Mouse (Mus musculus): ENCODE measurements around the gene Nek9. TPM values are rescaled to one million over a fixed set of nuclear protein-coding genes. Genes with fewer than 3 reads are reported as not detected.
A peak's percentile ranks its signal among the peaks of the same experiment; 100 is the strongest.

Gene Nek9
- polyA plus RNA-seq, 1 experiment from 2014 or later: 23.7 TPM

- Histone ChIP-seq H3K4me2 (peak within 1 kb of the TSS; percentile 49), H3K9me3 (no peaks in the 10 kb centered on the region), H3K27me3 (no peaks in the 10 kb centered on the region), H3K36me3 (replicated peaks) (no peaks in the 10 kb centered on the region; the same call in 1 of the 2 replicates), H3K9ac (peak within 1 kb of the TSS; percentile 62), H3K4me1 (peaks cover 4% of the 10 kb centered on the region; the same call in 1 of the 2 replicates), H3K4me3 (replicated peaks) (peak within 1 kb of the TSS; percentile 57), H3K27ac (peak within 1 kb of the TSS; percentile 85)
- WGBS: under 1% methylated on average over 35 of the region's 35 CpGs
- ATAC-seq (ENCODE audit: low FRiP score): peak; percentile 97
Measured at GRCm38 (mm10) chr12:85270319-85270718, 68.8 kb downstream of the Nek9 start, which contains the start of gene Mlh3. Gene Mlh3 (minus strand): TSS chr12:85270599.

- peak overlapping the region; percentile 49 for H3K4me2 ChIP-seq
- peaks cover 4% of the 10 kb centered on the region; the same call in 1 of the 2 replicates for H3K4me1 ChIP-seq
- H3K27ac ChIP-seq: peak overlapping the region; percentile 85
- H3K36me3 ChIP-seq (replicated peaks): no peaks in the 10 kb centered on the region; the same call in 1 of the 2 replicates
- WGBS: 57% methylated on average over 3 of the region's 3 CpGs
- H3K9me3 ChIP-seq: no peaks in the 10 kb centered on the region
- H3K9ac ChIP-seq: peak overlapping the region; percentile 62; the same call in 1 of the 2 replicates
- ATAC-seq (ENCODE audit: low FRiP score): peak; percentile 45; the same call in 1 of the 2 replicates
- peak overlapping the region; percentile 57 for H3K4me3 ChIP-seq (replicated peaks)
- no peaks in the 10 kb centered on the region for H3K27me3 ChIP-seq
Measured at GRCm38 (mm10) chr12:85269821-85270220, 69.3 kb downstream of the Nek9 start.

GRCm38 (mm10) chr12:85266248-85266647 lies 72.9 kb downstream of the Nek9 start:
- 95% methylated on average over 3 of the region's 3 CpGs for WGBS
- H3K9me3 ChIP-seq: no peaks in the 10 kb centered on the region
- no peaks in the 10 kb centered on the region for H3K27me3 ChIP-seq
- no peak overlapping the region for H3K27ac ChIP-seq
- no peak overlapping the region for H3K4me3 ChIP-seq (replicated peaks)
- ATAC-seq (ENCODE audit: low FRiP score): no peak
- H3K4me2 ChIP-seq: no peak overlapping the region
- no peaks in the 10 kb centered on the region; the same call in 1 of the 2 replicates for H3K36me3 ChIP-seq (replicated peaks)
- no peak overlapping the region for H3K9ac ChIP-seq
- H3K4me1 ChIP-seq: peaks cover 4% of the 10 kb centered on the region; the same call in 1 of the 2 replicates

GRCm38 (mm10) chr12:85264940-85265339 lies 74.2 kb downstream of the Nek9 start:
- Histone ChIP-seq H3K4me3 (replicated peaks) (no peak overlapping the region), H3K27ac (no peak overlapping the region), H3K9ac (no peak overlapping the region), H3K9me3 (no peaks in the 10 kb centered on the region), H3K4me2 (no peak overlapping the region), H3K4me1 (0 out of 2 replicates have a peak, but pooled peaks cover 2% of the 10 kb centered on the region), H3K27me3 (no peaks in the 10 kb centered on the region), H3K36me3 (replicated peaks) (no peaks in the 10 kb centered on the region; the same call in 1 of the 2 replicates)
- ATAC-seq (ENCODE audit: low FRiP score): no peak
- 78% methylated on average over 7 of the region's 7 CpGs for WGBS

GRCm38 (mm10) chr12:85264531-85264930 lies 74.6 kb downstream of the Nek9 start:
- H3K36me3 ChIP-seq (replicated peaks): no peaks in the 10 kb centered on the region; the same call in 1 of the 2 replicates

GRCm38 (mm10) chr12:85263190-85263589 lies 76.0 kb downstream of the Nek9 start:
- Histone ChIP-seq H3K4me1 (no peaks in the 10 kb centered on the region), H3K27ac (no peak overlapping the region), H3K4me3 (replicated peaks) (no peak overlapping the region), H3K9ac (no peak overlapping the region), H3K9me3 (no peaks in the 10 kb centered on the region), H3K4me2 (no peak overlapping the region), H3K27me3 (no peaks in the 10 kb centered on the region), H3K36me3 (replicated peaks) (0 out of 2 replicates have a peak, but pooled peaks cover 2% of the 10 kb centered on the region)
- WGBS: 78% methylated on average over 5 of the region's 5 CpGs
- ATAC-seq (ENCODE audit: low FRiP score): no peak

More at GRCm38 (mm10) chr12:85264531-85264930, 74.6 kb downstream of the Nek9 start:
- Histone ChIP-seq H3K9ac (no peak overlapping the region), H3K4me3 (replicated peaks) (no peak overlapping the region), H3K27ac (no peak overlapping the region), H3K4me2 (no peak overlapping the region), H3K9me3 (no peaks in the 10 kb centered on the region), H3K27me3 (no peaks in the 10 kb centered on the region), H3K4me1 (no peaks in the 10 kb centered on the region)
- no peak for ATAC-seq (ENCODE audit: low FRiP score)
- WGBS: 94% methylated on average over 8 of the region's 8 CpGs

GRCm38 (mm10) chr12:85262489-85262888 lies 76.7 kb downstream of the Nek9 start:
- Histone ChIP-seq H3K4me3 (replicated peaks) (no peak overlapping the region), H3K27ac (no peak overlapping the region), H3K36me3 (replicated peaks) (0 out of 2 replicates have a peak, but pooled peaks cover 4% of the 10 kb centered on the region), H3K4me2 (no peak overlapping the region), H3K9me3 (no peaks in the 10 kb centered on the region), H3K4me1 (no peaks in the 10 kb centered on the region), H3K27me3 (no peaks in the 10 kb centered on the region), H3K9ac (no peak overlapping the region)
- no peak for ATAC-seq (ENCODE audit: low FRiP score)
- WGBS: 59% methylated on average over 10 of the region's 10 CpGs

GRCm38 (mm10) chr12:85257008-85257639 lies 82.0 kb downstream of the Nek9 start:
- no peak overlapping the region for H3K4me3 ChIP-seq (replicated peaks)
- no peak overlapping the region for H3K4me2 ChIP-seq
- no peaks in the 10 kb centered on the region for H3K9me3 ChIP-seq
- no peaks in the 10 kb centered on the region for H3K27me3 ChIP-seq
- no peaks in the 10 kb centered on the region for H3K4me1 ChIP-seq
- ATAC-seq (ENCODE audit: low FRiP score): no peak
- H3K9ac ChIP-seq: no peak overlapping the region
- 88% methylated on average over 7 of the region's 7 CpGs for WGBS
- H3K27ac ChIP-seq: no peak overlapping the region
- H3K36me3 ChIP-seq (replicated peaks): 0 out of 2 replicates have a peak, but pooled peaks cover 4% of the 10 kb centered on the region

GRCm38 (mm10) chr12:85256074-85256751 lies 82.9 kb downstream of the Nek9 start:
- H3K27me3 ChIP-seq: no peaks in the 10 kb centered on the region
- H3K27ac ChIP-seq: no peak overlapping the region
- 78% methylated on average over 7 of the region's 7 CpGs for WGBS
- no peak for ATAC-seq (ENCODE audit: low FRiP score)
- H3K4me2 ChIP-seq: no peak overlapping the region
- no peak overlapping the region for H3K9ac ChIP-seq
- H3K36me3 ChIP-seq (replicated peaks): 0 out of 2 replicates have a peak, but pooled peaks cover 4% of the 10 kb centered on the region
- no peaks in the 10 kb centered on the region for H3K9me3 ChIP-seq
- no peak overlapping the region for H3K4me3 ChIP-seq (replicated peaks)
- no peaks in the 10 kb centered on the region for H3K4me1 ChIP-seq

- H3K4me1 ChIP-seq: no peaks in the 10 kb centered on the region
- no peaks in the 10 kb centered on the region; the same call in 1 of the 2 replicates for H3K36me3 ChIP-seq (replicated peaks)
- WGBS: 85% methylated on average over 3 of the region's 3 CpGs
- no peak overlapping the region for H3K4me2 ChIP-seq
- no peak overlapping the region for H3K27ac ChIP-seq
- no peak overlapping the region for H3K9ac ChIP-seq
- no peaks in the 10 kb centered on the region for H3K9me3 ChIP-seq
- H3K4me3 ChIP-seq (replicated peaks): no peak overlapping the region
- ATAC-seq (ENCODE audit: low FRiP score): no peak
- no peaks in the 10 kb centered on the region for H3K27me3 ChIP-seq
Measured at GRCm38 (mm10) chr12:85252083-85252482, 87.1 kb downstream of the Nek9 start.

All from forebrain, embryonic 12.5 days (tissue).